Mouse (Mus musculus) ES-E14 (cell line): ENCODE measurements at regions not wholly inside any gene's neighbourhood (a gene's known extent, or its start where the extent isn't known, plus 50 kb on each side); places are given as distances from the start of the nearest gene placed in this dataset.

Experiments
- MAFK ChIP-seq: IDR thresholded peaks from 2 replicates; pipeline ENCODE4 v1.6.1; 2014; ENCODE audit warnings: mild to moderate bottlenecking, low read depth, low read length, inconsistent platforms; ENCODE audit not compliant: insufficient read depth
- ZNF384 ChIP-seq: IDR thresholded peaks from 2 replicates; pipeline ENCODE4 v1.6.1; 2012; ENCODE audit warnings: low read depth, low read length, inconsistent platforms

DNA sequence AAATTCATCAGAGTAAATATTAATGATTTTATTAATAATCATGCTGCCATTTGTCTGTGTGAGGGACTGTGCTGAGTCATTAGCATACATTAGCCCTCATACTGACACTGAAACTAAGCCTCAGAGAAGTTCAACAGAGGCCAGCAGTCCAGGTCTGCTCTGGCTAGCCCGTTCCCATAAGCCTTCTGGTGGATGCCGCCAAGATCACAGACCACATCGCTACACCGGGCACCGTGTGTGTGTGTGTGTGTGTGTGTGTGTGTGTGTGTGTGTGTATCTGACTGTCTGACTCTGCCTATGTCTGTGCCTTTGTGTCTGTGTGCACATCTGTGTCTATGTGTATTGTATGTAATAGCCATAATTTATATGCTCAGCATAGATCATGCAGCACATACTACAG, 106.0 kb downstream of the Rpl14 start:
- TF ChIP-seq ZNF384 (no peak), MAFK (no peak)
